Mouse (Mus musculus) liver, postnatal 0 days (tissue): ENCODE data around the gene Sacs.

Experiments used
- CTCF ChIP-seq: sonication (generic); IDR thresholded peaks from 2 replicates; pipeline ENCODE4 v1.5.1; 2016; ENCODE audit warnings: antibody characterized with exemption, low read depth
- EP300 ChIP-seq: IDR thresholded peaks from 2 replicates; pipeline ENCODE4 v1.6.1; 2016; ENCODE audit warnings: antibody characterized with exemption, low read depth, mild to moderate bottlenecking

GRCm38 (mm10) chr14:61164461-61164860, 26.2 kb downstream of the Sacs start:
- no peak for TF ChIP-seq CTCF
- no peak for TF ChIP-seq EP300
